Mouse (Mus musculus): ENCODE results near the gene Chaf1a. TPM values are rescaled to one million over a fixed set of nuclear protein-coding genes. Genes with fewer than 3 reads are reported as not detected.

Gene Chaf1a
- polyA plus RNA-seq, 1 experiment from 2014 or later, result 4.0 TPM

DNA sequence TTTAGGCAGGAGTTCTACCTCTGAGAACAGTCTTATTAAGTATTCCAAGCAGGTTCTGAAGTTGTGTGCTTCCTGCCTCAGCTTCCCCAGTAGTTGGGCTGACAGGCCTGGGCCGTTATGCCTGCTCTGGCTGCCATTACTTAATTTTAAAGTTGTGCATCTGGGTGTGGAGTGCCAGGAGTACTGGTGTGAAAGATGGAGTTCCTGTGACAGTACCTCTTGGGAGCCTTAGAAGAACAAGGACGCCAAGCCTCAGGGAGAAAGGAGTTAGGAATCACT, 30.3 kb upstream of the Chaf1a start:
- 34% methylated on average over 2 of the region's 2 CpGs for WGBS
- Histone ChIP-seq H3K27ac (replicated peaks) (peak overlapping the region; percentile 98), H3K4me1 (peaks cover 40% of the 10 kb centered on the region), H3K36me3 (peaks cover 29% of the 10 kb centered on the region), H3K9me3 (replicated peaks) (no peaks in the 10 kb centered on the region), H3K4me3 (replicated peaks) (peak overlapping the region; percentile 90), H3K4me2 (peak overlapping the region; percentile 99), H3K9ac (replicated peaks) (peak overlapping the region; percentile 97), H3K27me3 (replicated peaks) (no peaks in the 10 kb centered on the region)
- ATAC-seq (ENCODE audit: low FRiP score), result no peak

DNA sequence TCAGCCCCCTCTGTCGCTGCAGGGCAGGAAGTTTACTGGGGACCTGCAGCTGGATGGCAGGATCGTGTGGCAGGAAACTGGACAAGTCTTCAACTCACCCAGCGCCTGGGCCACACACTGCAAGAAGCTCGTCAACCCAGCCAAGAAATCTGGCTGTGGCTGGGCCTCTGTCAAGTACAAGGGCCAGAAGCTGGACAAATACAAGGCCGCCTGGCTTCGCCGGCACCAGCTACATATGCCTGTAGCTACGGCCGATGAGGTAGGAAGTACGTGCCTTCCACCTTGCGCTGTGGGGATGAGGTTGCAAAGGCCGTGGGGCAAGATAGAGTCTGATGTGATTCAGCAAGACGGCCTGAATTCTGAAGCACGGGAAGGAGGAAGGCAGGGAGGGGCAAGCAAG, 30.0 kb upstream of the Chaf1a start:
- 72% methylated on average over 14 of the region's 14 CpGs for WGBS
- H3K36me3 ChIP-seq, result peaks cover 33% of the 10 kb centered on the region

DNA sequence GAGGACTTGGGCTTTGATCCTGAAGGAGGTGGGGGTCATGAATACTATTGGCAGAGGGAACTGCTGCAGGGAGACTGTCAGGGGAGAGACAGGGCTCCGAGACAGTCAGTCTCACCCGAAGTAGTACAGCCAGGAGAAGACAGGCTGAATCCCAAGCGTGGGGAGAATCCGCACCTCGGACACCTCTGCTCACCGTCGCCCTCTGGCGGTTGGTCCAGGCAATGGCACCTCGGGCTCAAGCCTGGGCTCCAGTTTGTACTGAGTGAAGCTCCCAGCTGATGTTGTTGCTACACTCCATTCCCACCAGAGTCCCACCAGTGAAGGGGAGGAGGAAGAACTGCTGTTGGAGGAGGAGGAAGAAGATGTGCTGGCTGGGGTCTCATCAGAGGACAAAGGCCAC, 29.6 kb upstream of the Chaf1a start:
- Histone ChIP-seq H3K36me3 (peaks cover 37% of the 10 kb centered on the region), H3K4me1 (peaks cover 40% of the 10 kb centered on the region), H3K27me3 (replicated peaks) (no peaks in the 10 kb centered on the region), H3K27ac (replicated peaks) (no peak overlapping the region), H3K9ac (replicated peaks) (peak overlapping the region; percentile 97), H3K4me3 (replicated peaks) (peak overlapping the region; percentile 90), H3K9me3 (replicated peaks) (no peaks in the 10 kb centered on the region), H3K4me2 (peak overlapping the region; percentile 99)
- WGBS, result 12% methylated on average over 9 of the region's 9 CpGs
- ATAC-seq (ENCODE audit: low FRiP score), result no peak

More for the DNA sequence above, 30.0 kb upstream of the Chaf1a start:
- H3K4me3 ChIP-seq (replicated peaks), result peak overlapping the region; percentile 90
- H3K4me2 ChIP-seq, result peak overlapping the region; percentile 99
- peak overlapping the region; percentile 97 for H3K9ac ChIP-seq (replicated peaks)
- H3K4me1 ChIP-seq, result peaks cover 40% of the 10 kb centered on the region
- H3K9me3 ChIP-seq (replicated peaks), result no peaks in the 10 kb centered on the region
- no peak for ATAC-seq (ENCODE audit: low FRiP score)
- H3K27ac ChIP-seq (replicated peaks), result peak overlapping the region; percentile 98
- no peaks in the 10 kb centered on the region for H3K27me3 ChIP-seq (replicated peaks)

- Histone ChIP-seq H3K9ac (replicated peaks) (no peak overlapping the region), H3K4me3 (replicated peaks) (no peak overlapping the region), H3K27ac (replicated peaks) (no peak overlapping the region), H3K9me3 (replicated peaks) (no peaks in the 10 kb centered on the region), H3K4me2 (peak overlapping the region; percentile 99; the same call in 1 of the 2 replicates), H3K4me1 (peaks cover 40% of the 10 kb centered on the region), H3K36me3 (peaks cover 44% of the 10 kb centered on the region), H3K27me3 (replicated peaks) (no peaks in the 10 kb centered on the region)
- ATAC-seq (ENCODE audit: low FRiP score), result no peak
- WGBS, result 86% methylated on average over 7 of the region's 7 CpGs
Observed at GRCm38 (mm10) chr17:56011441-56011840, 28.8 kb upstream of the Chaf1a start.

GRCm38 (mm10) chr17:56015293-56015692, 24.9 kb upstream of the Chaf1a start:
- H3K9ac ChIP-seq (replicated peaks), result no peak overlapping the region
- no peak overlapping the region for H3K27ac ChIP-seq (replicated peaks)
- peaks cover 79% of the 10 kb centered on the region for H3K36me3 ChIP-seq
- H3K9me3 ChIP-seq (replicated peaks), result no peaks in the 10 kb centered on the region
- no peak for ATAC-seq (ENCODE audit: low FRiP score)
- H3K4me1 ChIP-seq, result peaks cover 23% of the 10 kb centered on the region
- no peak overlapping the region for H3K4me3 ChIP-seq (replicated peaks)
- WGBS, result 96% methylated on average over 9 of the region's 9 CpGs
- H3K4me2 ChIP-seq, result no peak overlapping the region
- H3K27me3 ChIP-seq (replicated peaks), result no peaks in the 10 kb centered on the region

DNA sequence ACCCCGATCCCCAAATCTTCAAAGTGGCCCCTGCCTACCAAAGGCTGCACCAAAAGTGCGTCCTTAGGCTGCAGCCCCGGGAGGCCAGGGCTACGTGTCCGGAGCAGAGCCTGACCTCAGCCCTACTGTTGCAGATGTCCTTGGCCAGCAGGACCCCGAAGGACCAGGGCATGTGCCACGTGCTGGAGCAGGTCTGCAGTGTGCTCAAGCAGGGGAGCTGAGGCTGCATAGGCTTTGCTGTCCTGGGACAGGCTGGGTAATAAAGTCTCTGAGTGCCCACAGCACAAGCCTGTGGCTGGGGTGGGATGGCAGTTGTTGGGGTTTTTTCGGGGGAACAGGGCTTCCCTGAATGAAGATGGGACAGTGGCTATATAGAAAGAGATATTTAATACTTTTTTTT, 23.9 kb upstream of the Chaf1a start:
- H3K9me3 ChIP-seq (replicated peaks), result no peaks in the 10 kb centered on the region
- H3K9ac ChIP-seq (replicated peaks), result no peak overlapping the region
- no peak overlapping the region for H3K4me3 ChIP-seq (replicated peaks)
- ATAC-seq (ENCODE audit: low FRiP score), result no peak
- H3K27ac ChIP-seq (replicated peaks), result no peak overlapping the region
- peaks cover 80% of the 10 kb centered on the region for H3K36me3 ChIP-seq
- no peak overlapping the region for H3K4me2 ChIP-seq
- no peaks in the 10 kb centered on the region for H3K27me3 ChIP-seq (replicated peaks)
- WGBS, result 88% methylated on average over 8 of the region's 8 CpGs
- peaks cover 22% of the 10 kb centered on the region for H3K4me1 ChIP-seq

DNA sequence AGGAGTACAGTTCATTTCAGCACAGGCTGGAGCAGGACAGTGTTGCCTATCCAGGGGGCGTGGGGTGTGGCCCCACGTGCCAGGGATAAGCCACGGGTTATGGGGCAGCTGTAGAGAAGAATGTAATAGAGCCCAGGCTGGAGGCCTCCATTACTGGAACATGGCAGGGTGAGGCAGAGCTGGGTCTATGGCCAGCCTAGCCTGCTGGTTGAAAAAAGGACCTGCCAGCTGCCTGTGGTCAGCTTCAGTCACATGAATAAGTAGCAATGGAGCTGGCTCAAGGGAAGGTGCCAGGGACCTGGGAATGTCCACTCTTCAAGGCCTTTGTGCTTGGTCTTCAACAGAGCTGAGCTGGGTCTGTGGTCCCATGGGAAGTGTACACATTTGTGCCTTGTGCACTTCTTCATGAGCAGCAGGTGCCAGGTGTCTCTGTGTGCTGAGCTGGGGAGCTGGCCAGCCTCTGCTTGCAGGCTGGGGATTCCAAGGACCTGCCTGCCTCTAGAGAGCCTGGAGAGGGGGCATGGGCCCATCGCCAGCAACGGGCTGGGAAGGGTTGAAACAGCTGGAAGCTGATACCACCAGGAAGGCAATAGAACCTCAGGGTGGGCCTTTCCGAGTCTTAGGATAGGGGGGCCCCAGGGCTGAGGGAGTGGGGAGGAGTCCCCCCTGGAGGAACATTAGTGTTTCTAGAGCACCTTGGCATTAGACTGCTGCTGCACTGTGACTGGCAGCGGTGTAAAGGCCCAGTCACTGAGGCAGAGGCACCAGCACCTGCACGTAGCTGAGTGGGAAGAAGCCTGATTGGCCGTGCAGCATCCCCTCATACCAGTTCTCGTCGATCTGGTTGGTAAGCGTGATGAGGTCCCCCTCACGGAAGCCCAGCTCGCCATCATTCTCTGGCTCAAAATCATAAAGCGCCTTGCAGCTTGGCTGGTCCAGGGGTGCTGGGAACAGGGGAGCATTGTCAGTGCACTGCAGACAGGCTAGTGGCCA, 23.1 kb upstream of the Chaf1a start:
- ATAC-seq (ENCODE audit: low FRiP score), result no peak
- Histone ChIP-seq H3K4me2 (no peak overlapping the region), H3K9me3 (replicated peaks) (no peaks in the 10 kb centered on the region), H3K4me3 (replicated peaks) (no peak overlapping the region), H3K4me1 (peaks cover 20% of the 10 kb centered on the region), H3K36me3 (peaks cover 73% of the 10 kb centered on the region), H3K9ac (replicated peaks) (no peak overlapping the region), H3K27ac (replicated peaks) (peak overlapping the region; percentile 15; the same call in 1 of the 2 replicates), H3K27me3 (replicated peaks) (no peaks in the 10 kb centered on the region)
- 84% methylated on average over 15 of the region's 15 CpGs for WGBS

DNA sequence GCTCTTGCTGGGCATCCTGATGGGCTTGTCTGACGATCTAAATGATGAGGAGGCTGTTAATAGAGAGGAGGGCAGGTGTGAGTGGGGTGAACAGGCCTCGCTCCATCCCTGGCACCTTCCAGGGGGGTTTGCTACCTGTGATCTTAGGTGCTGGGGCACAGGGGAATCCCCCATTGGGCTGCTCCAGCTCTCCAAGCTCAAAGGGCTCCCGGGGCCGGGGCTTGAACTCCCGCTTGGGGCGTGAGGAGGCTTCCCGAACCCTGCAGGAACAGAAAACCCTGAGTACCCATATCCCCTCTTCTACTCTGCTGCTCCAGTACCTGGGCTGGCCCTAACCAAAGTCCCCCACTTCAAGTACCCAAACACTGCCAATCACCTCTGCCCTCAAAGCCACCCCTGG, 22.4 kb upstream of the Chaf1a start:
- Histone ChIP-seq H3K9me3 (replicated peaks) (no peaks in the 10 kb centered on the region), H3K27ac (replicated peaks) (peak overlapping the region; percentile 54; the same call in 1 of the 2 replicates), H3K4me3 (replicated peaks) (no peak overlapping the region), H3K4me2 (no peak overlapping the region), H3K4me1 (peaks cover 23% of the 10 kb centered on the region), H3K9ac (replicated peaks) (no peak overlapping the region), H3K27me3 (replicated peaks) (no peaks in the 10 kb centered on the region), H3K36me3 (peaks cover 67% of the 10 kb centered on the region)
- ATAC-seq (ENCODE audit: low FRiP score), result 0 out of 2 replicates have a peak, but pooled peaks have one; percentile 0
- 94% methylated on average over 7 of the region's 7 CpGs for WGBS

DNA sequence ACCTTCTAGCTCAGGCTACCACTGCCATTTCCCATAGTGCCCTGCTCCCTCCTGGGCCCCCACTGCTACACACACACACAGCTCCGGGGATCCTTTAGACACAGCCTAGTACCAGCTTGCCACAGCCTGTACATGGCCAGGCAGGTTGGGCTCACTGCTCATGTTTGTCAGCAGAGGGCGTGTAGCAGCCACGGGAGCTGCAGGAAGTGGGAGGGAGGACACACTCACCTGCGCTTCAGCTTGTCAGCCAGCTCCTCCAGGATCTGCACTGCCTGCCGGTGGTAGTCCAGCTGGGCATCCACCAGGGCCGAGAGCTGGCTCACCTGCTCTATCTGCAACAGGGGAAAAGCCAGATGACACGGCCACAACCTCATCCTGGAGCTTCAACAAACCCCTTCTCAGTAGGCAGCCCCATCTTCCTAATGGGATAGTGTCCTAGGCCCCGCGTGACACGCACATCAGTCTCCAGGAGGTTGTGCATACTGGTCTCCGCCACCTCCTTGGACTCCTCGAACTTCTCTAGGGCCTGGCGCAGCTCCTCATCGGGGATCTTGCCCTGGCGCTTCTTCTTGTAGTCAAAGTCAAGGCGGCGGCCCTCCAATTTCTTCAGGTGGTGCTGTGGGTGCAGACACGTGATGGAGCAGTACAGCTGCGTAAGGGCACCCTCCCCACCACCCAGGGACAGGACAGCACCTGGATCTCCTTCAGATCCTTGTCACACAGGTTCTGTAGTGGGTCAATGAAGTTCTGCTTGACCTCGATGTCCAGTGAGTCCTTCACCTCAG, 21.7 kb upstream of the Chaf1a start:
- Histone ChIP-seq H3K9me3 (replicated peaks) (no peaks in the 10 kb centered on the region), H3K9ac (replicated peaks) (no peak overlapping the region), H3K27ac (replicated peaks) (peak overlapping the region; percentile 54; the same call in 1 of the 2 replicates), H3K4me1 (peaks cover 30% of the 10 kb centered on the region), H3K36me3 (peaks cover 60% of the 10 kb centered on the region), H3K27me3 (replicated peaks) (no peaks in the 10 kb centered on the region), H3K4me3 (replicated peaks) (no peak overlapping the region), H3K4me2 (no peak overlapping the region)
- 72% methylated on average over 20 of the region's 20 CpGs for WGBS
- ATAC-seq (ENCODE audit: low FRiP score), result peak; percentile 37

- Histone ChIP-seq H3K4me3 (replicated peaks) (no peak overlapping the region), H3K36me3 (peaks cover 46% of the 10 kb centered on the region), H3K4me2 (no peak overlapping the region), H3K27ac (replicated peaks) (peak overlapping the region; percentile 35), H3K9me3 (replicated peaks) (no peaks in the 10 kb centered on the region), H3K27me3 (replicated peaks) (no peaks in the 10 kb centered on the region), H3K9ac (replicated peaks) (no peak overlapping the region; the same call in 1 of the 2 replicates), H3K4me1 (peaks cover 35% of the 10 kb centered on the region)
- no peak for ATAC-seq (ENCODE audit: low FRiP score)
- WGBS, result 94% methylated on average over 6 of the region's 6 CpGs
Observed at GRCm38 (mm10) chr17:56020400-56021084, 19.7 kb upstream of the Chaf1a start.

DNA sequence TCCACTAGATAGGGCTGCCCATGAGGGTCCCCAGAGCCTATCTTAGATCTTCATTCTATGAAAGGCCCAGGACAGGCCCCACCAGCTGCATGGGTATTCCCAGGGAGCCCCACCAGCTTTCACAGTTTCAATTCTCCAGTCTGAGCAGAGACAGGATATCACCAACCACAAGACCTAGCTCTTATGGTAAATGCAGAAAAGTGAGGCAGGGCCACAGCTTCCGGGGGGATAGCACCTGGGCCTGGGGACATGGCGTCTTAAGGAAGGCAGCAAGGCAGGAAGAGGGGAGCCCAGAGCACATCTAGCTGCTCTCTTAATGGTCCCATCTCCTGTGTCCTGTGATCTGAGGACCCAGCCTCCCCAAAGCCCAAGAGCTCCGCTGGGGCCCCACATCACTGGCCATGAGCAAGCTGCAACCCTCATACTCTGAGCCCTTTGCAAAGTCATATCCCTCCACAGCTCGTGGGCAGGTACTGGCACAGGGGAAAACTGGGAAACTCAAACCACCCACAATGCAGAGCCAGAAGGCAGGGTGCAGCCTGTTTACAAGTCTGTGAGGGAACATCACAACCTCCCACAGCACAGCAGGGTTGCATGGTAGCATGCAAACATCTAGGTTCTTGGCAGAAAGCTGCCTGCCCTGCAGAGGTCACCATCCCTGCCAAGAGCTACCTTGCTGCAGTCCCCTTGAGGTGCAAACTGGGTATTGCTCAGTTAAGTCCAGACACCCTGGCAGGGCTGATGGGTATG, 18.9 kb upstream of the Chaf1a start:
- H3K4me3 ChIP-seq (replicated peaks), result no peak overlapping the region
- H3K27me3 ChIP-seq (replicated peaks), result no peaks in the 10 kb centered on the region
- H3K4me2 ChIP-seq, result no peak overlapping the region
- peak overlapping the region; percentile 37 for H3K27ac ChIP-seq (replicated peaks)
- no peaks in the 10 kb centered on the region for H3K9me3 ChIP-seq (replicated peaks)
- 86% methylated on average over 4 of the region's 4 CpGs for WGBS
- H3K9ac ChIP-seq (replicated peaks), result no peak overlapping the region
- no peak for ATAC-seq (ENCODE audit: low FRiP score)
- H3K4me1 ChIP-seq, result peaks cover 42% of the 10 kb centered on the region
- peaks cover 38% of the 10 kb centered on the region for H3K36me3 ChIP-seq

Measured in neural tube, embryonic 15.5 days (tissue).